Mouse (Mus musculus): Measurements from ENCODE around the gene Hapln2. TPM values are rescaled to one million over a fixed set of nuclear protein-coding genes. Genes with fewer than 3 reads are reported as not detected.

Gene Hapln2
- polyA plus RNA-seq, 1 experiment from 2014 or later: 0.35 TPM

- Histone ChIP-seq H3K36me3 (ENCODE audit: control insufficient read depth, insufficient read depth) (no peaks in the 10 kb centered on the region), H3K27ac (ENCODE audit: low read length) (peak overlapping the region; percentile 39; the same call in 1 of the 2 replicates), H3K27me3 (replicated peaks; ENCODE audit: control insufficient read depth, insufficient read depth, low read length) (no peaks in the 10 kb centered on the region; the same call in 1 of the 2 replicates), H3K9me3 (ENCODE audit: control insufficient read depth, low read length) (no peaks in the 10 kb centered on the region), H3K4me2 (ENCODE audit: low read length) (peak overlapping the region; percentile 14; the same call in 1 of the 2 replicates), H3K4me3 (replicated peaks; ENCODE audit: low read length) (no peak overlapping the region), H3K9ac (replicated peaks; ENCODE audit: low read depth, low read length) (no peak overlapping the region; the same call in 1 of the 2 replicates), H3K4me1 (replicated peaks; ENCODE audit: control insufficient read depth, insufficient read depth, low read length) (peaks cover 64% of the 10 kb centered on the region)
- 56% methylated on average over 6 of the region's 6 CpGs for WGBS
- no peak for ATAC-seq
Measured at GRCm38 (mm10) chr3:87983627-87984026, 43.8 kb downstream of the Hapln2 start.

- Histone ChIP-seq H3K4me3 (replicated peaks; ENCODE audit: low read length) (no peak overlapping the region), H3K4me2 (ENCODE audit: low read length) (peak overlapping the region; percentile 14; the same call in 1 of the 2 replicates), H3K9me3 (ENCODE audit: control insufficient read depth, low read length) (no peaks in the 10 kb centered on the region), H3K9ac (replicated peaks; ENCODE audit: low read depth, low read length) (no peak overlapping the region; the same call in none of the 2 replicates), H3K27ac (ENCODE audit: low read length) (peak overlapping the region; percentile 57), H3K36me3 (ENCODE audit: control insufficient read depth, insufficient read depth) (no peaks in the 10 kb centered on the region), H3K27me3 (replicated peaks; ENCODE audit: control insufficient read depth, insufficient read depth, low read length) (no peaks in the 10 kb centered on the region), H3K4me1 (replicated peaks; ENCODE audit: control insufficient read depth, insufficient read depth, low read length) (peaks cover 58% of the 10 kb centered on the region)
- no peak for ATAC-seq
- WGBS: 4% methylated on average over 13 of the region's 13 CpGs
Measured at GRCm38 (mm10) chr3:87982836-87983601, 44.4 kb downstream of the Hapln2 start.

- no peaks in the 10 kb centered on the region for H3K27me3 ChIP-seq (replicated peaks; ENCODE audit: control insufficient read depth, insufficient read depth, low read length)
- H3K9me3 ChIP-seq (ENCODE audit: control insufficient read depth, low read length): no peaks in the 10 kb centered on the region
- peaks cover 49% of the 10 kb centered on the region for H3K4me1 ChIP-seq (replicated peaks; ENCODE audit: control insufficient read depth, insufficient read depth, low read length)
- 0 out of 2 replicates have a peak overlapping the region, but pooled peaks have one; percentile 6 for H3K9ac ChIP-seq (replicated peaks; ENCODE audit: low read depth, low read length)
- H3K4me3 ChIP-seq (replicated peaks; ENCODE audit: low read length): no peak overlapping the region
- H3K36me3 ChIP-seq (ENCODE audit: control insufficient read depth, insufficient read depth): no peaks in the 10 kb centered on the region
- H3K4me2 ChIP-seq (ENCODE audit: low read length): no peak overlapping the region; the same call in 1 of the 2 replicates
- no peak for ATAC-seq
- peak overlapping the region; percentile 57 for H3K27ac ChIP-seq (ENCODE audit: low read length)
- WGBS: 32% methylated on average over 12 of the region's 12 CpGs
Measured at GRCm38 (mm10) chr3:87981894-87982835, 45.2 kb downstream of the Hapln2 start.

GRCm38 (mm10) chr3:87981214-87981760 lies 46.1 kb downstream of the Hapln2 start:
- Histone ChIP-seq H3K9me3 (ENCODE audit: control insufficient read depth, low read length) (no peaks in the 10 kb centered on the region), H3K4me1 (replicated peaks; ENCODE audit: control insufficient read depth, insufficient read depth, low read length) (peaks cover 40% of the 10 kb centered on the region), H3K4me2 (ENCODE audit: low read length) (no peak overlapping the region), H3K9ac (replicated peaks; ENCODE audit: low read depth, low read length) (no peak overlapping the region), H3K36me3 (ENCODE audit: control insufficient read depth, insufficient read depth) (no peaks in the 10 kb centered on the region), H3K27ac (ENCODE audit: low read length) (no peak overlapping the region), H3K27me3 (replicated peaks; ENCODE audit: control insufficient read depth, insufficient read depth, low read length) (no peaks in the 10 kb centered on the region), H3K4me3 (replicated peaks; ENCODE audit: low read length) (no peak overlapping the region)
- 80% methylated on average over 6 of the region's 6 CpGs for WGBS
- ATAC-seq: no peak

GRCm38 (mm10) chr3:87980728-87981127 lies 46.7 kb downstream of the Hapln2 start:
- Histone ChIP-seq H3K4me1 (replicated peaks; ENCODE audit: control insufficient read depth, insufficient read depth, low read length) (peaks cover 35% of the 10 kb centered on the region), H3K36me3 (ENCODE audit: control insufficient read depth, insufficient read depth) (no peaks in the 10 kb centered on the region), H3K4me3 (replicated peaks; ENCODE audit: low read length) (no peak overlapping the region), H3K27ac (ENCODE audit: low read length) (no peak overlapping the region), H3K27me3 (replicated peaks; ENCODE audit: control insufficient read depth, insufficient read depth, low read length) (no peaks in the 10 kb centered on the region), H3K9ac (replicated peaks; ENCODE audit: low read depth, low read length) (no peak overlapping the region), H3K9me3 (ENCODE audit: control insufficient read depth, low read length) (no peaks in the 10 kb centered on the region), H3K4me2 (ENCODE audit: low read length) (no peak overlapping the region)
- no peak for ATAC-seq
- WGBS: 66% methylated on average over 5 of the region's 5 CpGs

DNA sequence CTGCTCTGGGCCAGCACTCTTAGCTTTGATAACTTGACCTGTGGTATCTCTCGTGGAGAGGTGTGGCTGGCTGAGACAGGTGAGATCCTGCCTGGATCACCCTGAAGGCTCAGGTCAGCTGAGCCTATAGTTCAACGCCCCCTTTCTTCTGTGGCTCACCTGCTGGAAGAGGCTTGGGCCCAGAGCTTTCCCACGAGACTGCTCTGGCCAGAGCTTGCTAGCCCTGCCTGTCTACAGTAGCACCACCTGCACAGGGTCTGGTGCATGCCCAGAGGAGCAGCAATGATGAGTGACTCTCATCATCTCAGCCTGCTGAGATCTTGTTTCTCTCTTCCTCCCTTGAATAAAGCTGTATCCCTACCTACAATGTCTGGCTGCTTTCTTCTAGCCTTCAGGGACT lies 47.3 kb downstream of the Hapln2 start:
- Histone ChIP-seq H3K36me3 (ENCODE audit: control insufficient read depth, insufficient read depth) (no peaks in the 10 kb centered on the region), H3K9ac (replicated peaks; ENCODE audit: low read depth, low read length) (0 out of 2 replicates have a peak overlapping the region, but pooled peaks have one; percentile 9), H3K9me3 (ENCODE audit: control insufficient read depth, low read length) (no peaks in the 10 kb centered on the region), H3K27ac (ENCODE audit: low read length) (no peak overlapping the region), H3K27me3 (replicated peaks; ENCODE audit: control insufficient read depth, insufficient read depth, low read length) (no peaks in the 10 kb centered on the region), H3K4me2 (ENCODE audit: low read length) (no peak overlapping the region), H3K4me1 (replicated peaks; ENCODE audit: control insufficient read depth, insufficient read depth, low read length) (peaks cover 29% of the 10 kb centered on the region), H3K4me3 (replicated peaks; ENCODE audit: low read length) (no peak overlapping the region)
- 70% methylated on average over 3 of the region's 3 CpGs for WGBS
- ATAC-seq: no peak

DNA sequence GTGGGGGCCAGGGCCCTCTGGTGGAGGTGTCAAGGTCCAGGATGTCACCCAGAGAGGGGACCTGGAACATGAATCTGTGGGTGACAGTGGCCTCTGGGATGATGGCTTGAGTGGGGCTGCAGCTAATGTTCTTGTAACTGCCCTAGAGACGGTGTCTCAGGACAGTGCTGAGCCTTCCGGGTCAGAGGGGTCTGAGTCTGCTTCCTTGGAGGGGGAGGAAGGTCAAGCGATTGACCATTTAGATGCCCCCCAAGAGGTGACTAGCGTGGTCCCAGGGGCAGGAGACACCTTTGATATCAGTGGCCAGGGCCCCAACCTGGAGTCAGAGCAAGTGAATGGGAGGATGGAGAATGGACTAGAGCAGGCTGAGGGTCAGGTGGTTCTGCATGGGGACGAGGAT lies 47.9 kb downstream of the Hapln2 start:
- peaks cover 33% of the 10 kb centered on the region for H3K4me1 ChIP-seq (replicated peaks; ENCODE audit: control insufficient read depth, insufficient read depth, low read length)
- H3K27ac ChIP-seq (ENCODE audit: low read length): no peak overlapping the region
- ATAC-seq: no peak
- no peaks in the 10 kb centered on the region for H3K27me3 ChIP-seq (replicated peaks; ENCODE audit: control insufficient read depth, insufficient read depth, low read length)
- no peak overlapping the region for H3K9ac ChIP-seq (replicated peaks; ENCODE audit: low read depth, low read length)
- no peak overlapping the region for H3K4me2 ChIP-seq (ENCODE audit: low read length)
- WGBS: 75% methylated on average over 5 of the region's 5 CpGs
- no peaks in the 10 kb centered on the region for H3K36me3 ChIP-seq (ENCODE audit: control insufficient read depth, insufficient read depth)
- no peaks in the 10 kb centered on the region for H3K9me3 ChIP-seq (ENCODE audit: control insufficient read depth, low read length)
- no peak overlapping the region for H3K4me3 ChIP-seq (replicated peaks; ENCODE audit: low read length)

GRCm38 (mm10) chr3:87974381-87974987 lies 52.9 kb downstream of the Hapln2 start:
- 2% methylated on average over 12 of the region's 12 CpGs for WGBS
- peak overlapping the region; percentile 7; the same call in 1 of the 2 replicates for H3K4me3 ChIP-seq (replicated peaks; ENCODE audit: low read length)
- H3K27me3 ChIP-seq (replicated peaks; ENCODE audit: control insufficient read depth, insufficient read depth, low read length): no peaks in the 10 kb centered on the region; the same call in 1 of the 2 replicates
- no peaks in the 10 kb centered on the region for H3K9me3 ChIP-seq (ENCODE audit: control insufficient read depth, low read length)
- H3K9ac ChIP-seq (replicated peaks; ENCODE audit: low read depth, low read length): peak overlapping the region; percentile 33
- no peaks in the 10 kb centered on the region for H3K36me3 ChIP-seq (ENCODE audit: control insufficient read depth, insufficient read depth)
- peaks cover 46% of the 10 kb centered on the region for H3K4me1 ChIP-seq (replicated peaks; ENCODE audit: control insufficient read depth, insufficient read depth, low read length)
- peak; percentile 78 for ATAC-seq
- peak overlapping the region; percentile 96 for H3K4me2 ChIP-seq (ENCODE audit: low read length)
- peak overlapping the region; percentile 80 for H3K27ac ChIP-seq (ENCODE audit: low read length)
